Mouse (Mus musculus) c-Kit-positive CD71-positive TER-119-positive erythroid progenitor cells, embryonic 14.5 days (primary cell): ENCODE data around the gene Zbp1.

Experiments
- DNase-seq: peaks from one replicate; pipeline ENCODE4 v3.0.0-alpha.2; 2013; ENCODE audit warnings: low spot score

The Zbp1 gene

DNA sequence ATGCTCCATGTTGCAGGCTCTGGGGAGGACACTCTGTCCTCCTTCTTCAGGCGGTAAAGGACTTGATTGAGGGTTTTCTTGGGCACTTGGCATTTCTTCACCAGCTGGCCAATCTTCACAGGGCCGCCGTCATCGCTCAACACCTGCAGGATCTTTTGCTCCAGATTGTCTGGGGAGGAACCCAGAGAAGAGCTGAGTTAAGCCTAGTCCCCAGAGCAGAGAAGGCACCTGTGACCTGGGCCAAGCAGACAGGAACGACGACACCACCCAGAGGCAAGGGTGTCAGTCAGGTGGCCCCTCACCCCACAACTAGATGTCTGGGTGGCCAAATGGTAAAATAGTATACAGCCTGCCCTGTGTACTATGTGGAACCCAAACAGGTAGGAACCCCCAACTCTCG lies 1.9 kb downstream of the Zbp1 start:
- DNase-seq = no peak

DNA sequence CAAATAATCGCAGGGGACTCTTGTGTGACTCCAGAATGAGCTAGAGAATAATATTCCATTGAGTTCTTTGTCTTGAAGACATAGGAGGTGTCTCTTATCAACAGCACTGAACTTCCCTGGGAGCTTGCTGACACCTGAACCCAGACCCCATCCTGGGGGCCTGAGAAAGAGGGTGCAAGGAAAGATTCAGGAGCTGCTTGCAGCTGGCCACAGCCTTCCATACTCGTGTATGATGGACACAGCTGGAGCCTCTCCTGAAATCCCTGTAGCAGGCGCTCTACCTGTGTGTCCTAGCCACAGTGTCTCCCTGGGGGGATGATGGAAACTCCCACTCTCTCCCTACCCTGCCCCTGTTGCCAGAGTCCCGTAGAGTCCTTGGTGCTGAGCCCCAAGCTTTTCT lies 6.5 kb downstream of the Zbp1 start:
- no peak for DNase-seq

DNA sequence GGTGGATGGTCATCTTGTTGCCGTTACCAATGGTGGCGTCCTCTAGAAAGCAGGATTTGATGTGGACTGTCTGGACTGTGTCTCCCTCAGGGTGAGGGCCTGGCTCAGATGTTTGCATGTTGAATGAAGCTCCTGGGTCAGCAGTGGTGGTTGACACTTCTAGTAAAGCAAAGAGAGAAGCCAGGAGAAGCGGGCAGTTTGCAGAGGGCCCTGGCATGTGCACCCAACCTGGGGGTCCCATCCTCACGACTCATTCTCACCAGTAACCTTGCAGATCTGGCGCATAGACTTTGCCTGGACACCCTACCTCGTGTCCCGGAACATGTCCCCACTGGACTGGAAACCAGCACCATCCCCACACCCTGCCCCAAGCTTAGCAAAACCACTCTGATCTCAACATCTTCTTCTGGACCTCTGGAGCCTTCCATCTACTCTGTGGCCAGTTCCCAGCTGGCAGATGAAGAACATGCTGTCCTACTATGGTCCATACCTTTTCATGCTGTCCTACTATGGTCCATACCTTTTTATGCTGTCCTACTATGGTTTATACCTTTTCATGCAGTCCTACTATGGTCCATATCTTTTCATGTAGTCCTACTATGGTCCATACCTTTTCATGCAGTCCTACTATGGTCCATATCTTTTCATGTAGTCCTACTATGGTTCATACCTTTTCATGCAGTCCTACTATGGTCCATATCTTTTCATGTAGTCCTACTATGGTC lies 9.5 kb downstream of the Zbp1 start:
- no peak for DNase-seq

DNA sequence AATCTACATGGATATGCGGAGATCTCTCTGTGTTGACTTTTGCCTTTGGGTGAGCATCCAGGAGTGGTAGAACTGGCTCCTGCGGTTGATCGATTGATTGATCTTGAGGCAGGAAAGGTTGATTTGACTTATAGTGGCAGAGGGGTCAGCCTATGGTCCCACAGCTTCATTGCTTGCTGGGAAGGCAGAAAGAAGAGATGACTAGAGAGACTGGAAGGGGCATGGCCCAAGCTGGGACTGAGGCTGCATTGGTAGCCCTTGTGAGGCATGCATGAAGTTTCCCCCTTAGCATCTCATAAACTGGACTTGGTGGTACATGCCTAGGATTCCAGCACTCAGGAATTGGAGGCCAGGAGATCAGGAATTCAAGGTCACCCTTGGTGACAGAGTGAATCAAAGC lies 11.7 kb downstream of the Zbp1 start:
- no peak for DNase-seq

DNA sequence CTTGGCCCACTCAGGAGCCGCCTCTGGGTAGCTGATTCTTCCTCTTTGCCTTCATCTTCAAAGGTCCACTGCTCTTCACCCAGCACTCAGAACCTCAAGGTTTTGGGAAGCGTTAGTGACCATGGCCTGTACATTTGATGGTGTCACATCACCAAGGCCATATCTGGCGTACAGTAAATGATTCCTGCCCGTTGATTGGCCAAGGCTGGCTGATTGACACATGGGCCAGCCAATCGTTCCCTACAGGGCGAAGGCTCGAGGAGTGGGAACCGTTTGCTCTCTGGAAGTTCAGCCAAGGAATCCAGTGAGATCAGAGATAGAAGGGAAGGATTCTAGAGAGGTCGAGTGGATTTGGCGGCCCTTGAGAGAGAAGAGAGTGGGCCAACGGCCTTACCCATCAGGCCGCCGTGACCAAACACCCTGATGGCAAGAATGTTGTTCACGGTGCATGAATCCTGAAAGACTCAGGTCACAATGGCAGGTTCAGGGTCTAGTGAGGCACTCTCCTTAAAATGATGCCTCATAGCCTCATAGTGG lies 13.1 kb downstream of the Zbp1 start:
- DNase-seq = no peak

DNA sequence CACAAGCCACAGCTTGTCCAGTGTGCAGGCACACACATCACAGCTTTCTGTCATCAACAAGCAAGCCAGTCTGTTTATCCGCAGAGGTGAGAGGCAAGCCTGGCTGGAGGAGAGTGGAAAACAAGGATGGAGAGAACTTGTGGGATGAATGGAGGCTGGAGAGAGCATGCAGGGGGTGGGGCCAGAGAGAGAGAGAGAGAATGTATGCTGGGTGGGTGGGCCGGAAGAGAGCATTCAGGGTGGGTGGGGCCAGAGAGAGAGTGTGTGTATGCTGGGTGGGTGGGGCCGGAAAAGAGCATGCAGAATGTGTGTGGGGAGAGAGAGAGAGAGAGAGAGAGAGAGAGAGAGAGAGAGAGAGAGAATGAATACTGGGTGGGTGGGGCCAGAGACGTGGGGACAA lies 14.1 kb downstream of the Zbp1 start:
- DNase-seq = no peak

DNA sequence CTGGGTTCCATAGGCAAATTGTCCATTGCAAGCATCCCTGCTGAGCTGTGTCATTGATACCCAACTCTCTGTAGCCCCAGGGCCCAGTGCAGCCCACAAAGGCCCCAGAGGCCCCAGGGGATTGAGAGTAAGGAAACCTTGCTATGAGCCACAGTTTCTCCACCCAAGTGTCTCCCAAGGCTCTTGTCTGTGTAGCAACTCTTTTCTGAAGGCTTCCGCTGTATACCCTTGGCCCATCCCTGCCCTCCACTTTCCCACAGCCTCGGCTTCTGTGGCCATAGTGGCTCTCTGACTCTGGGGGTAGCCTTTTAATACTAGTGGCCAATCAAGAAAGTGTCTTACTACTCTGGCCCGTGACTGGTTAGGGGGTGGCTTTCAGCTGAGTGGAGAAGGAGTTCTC lies 15.0 kb downstream of the Zbp1 start:
- no peak for DNase-seq

DNA sequence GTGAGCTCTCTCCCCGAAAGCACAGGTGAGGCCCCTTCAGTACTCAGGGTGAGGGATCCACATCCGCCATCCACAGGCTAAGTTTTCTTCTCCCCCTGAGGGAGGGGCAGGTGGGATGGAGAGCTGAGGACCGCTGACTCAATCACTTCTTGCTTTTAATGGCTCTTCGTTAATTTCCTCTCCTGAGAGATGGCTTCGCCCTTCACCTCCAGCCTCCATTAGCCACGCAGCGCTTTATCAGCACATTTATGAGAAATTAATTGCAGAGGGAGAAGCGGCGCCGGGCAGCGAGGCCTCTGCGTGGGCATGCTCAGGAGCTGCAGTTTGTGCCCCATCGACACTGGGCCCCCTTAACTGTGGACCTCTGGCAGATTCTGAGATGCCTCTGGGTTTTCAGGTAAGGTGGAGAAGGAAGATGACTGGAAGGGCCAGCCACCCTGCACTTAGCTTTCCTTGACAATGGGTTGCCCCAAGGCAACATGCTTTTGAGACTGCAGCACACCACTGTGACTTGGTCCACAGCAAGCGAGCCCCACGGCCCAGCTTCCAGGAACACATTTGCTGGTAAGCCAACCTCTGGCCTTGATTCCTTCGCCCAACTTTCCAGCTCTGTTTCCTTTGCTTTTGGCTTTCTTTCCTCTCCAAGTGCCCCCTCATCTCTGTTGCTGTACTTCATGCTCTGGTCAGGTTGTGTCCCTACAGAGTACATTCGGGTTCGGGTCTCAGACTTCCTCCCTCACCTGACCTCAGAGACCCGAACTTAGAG lies 15.6 kb downstream of the Zbp1 start:
- DNase-seq = no peak

DNA sequence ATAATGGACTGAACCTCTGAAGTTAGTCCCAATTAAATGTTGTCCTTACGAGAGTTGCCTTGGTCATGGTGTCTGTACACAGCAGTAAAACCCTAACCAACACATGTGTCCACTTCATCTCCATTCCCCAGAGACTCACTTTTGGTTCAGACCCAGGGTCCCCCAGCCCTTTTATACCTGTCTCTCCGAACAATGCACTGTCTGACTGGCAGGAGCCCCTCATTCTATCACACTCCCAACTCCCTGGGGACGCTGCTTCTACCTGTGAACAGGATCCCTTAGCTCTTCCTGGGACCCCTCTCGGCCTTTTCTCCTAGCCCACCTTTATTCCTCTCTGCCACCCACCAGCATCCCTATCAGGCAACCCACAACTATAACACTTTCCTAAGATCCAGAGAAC lies 23.9 kb downstream of the Zbp1 start:
- DNase-seq = no peak

DNA sequence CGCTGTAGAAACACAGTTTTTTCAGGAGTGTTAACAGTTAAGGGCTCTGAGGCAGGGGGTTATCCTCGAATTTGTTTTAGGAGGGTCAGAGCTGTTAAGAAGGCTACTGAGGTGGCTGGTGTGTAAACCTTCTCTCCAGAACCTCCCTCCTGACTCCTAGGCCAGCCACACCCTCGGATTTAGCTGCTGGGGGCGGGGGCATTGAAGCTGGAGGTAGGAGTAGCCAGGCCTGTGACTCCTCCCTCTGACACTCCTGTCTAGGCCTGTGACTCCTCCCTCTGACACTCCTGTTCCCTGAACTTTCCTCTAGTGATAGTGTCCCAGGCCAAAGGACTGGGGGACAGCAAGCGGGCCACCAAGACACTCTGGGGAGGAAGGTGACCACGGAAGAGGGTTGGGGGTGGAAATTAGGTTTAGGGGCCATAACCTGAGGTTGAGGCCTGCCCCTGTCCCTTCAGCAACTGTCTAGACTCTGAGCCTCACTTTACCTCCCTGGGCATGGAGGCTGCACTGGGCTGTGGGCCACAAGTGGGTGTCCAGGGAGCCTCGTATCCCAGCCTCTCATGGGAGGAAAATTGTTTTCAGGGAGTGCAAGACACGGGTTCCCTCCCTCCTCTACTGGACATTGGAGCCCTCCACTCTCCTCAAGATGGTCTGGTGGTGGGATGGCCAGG lies 31.4 kb downstream of the Zbp1 start:
- no peak for DNase-seq

DNA sequence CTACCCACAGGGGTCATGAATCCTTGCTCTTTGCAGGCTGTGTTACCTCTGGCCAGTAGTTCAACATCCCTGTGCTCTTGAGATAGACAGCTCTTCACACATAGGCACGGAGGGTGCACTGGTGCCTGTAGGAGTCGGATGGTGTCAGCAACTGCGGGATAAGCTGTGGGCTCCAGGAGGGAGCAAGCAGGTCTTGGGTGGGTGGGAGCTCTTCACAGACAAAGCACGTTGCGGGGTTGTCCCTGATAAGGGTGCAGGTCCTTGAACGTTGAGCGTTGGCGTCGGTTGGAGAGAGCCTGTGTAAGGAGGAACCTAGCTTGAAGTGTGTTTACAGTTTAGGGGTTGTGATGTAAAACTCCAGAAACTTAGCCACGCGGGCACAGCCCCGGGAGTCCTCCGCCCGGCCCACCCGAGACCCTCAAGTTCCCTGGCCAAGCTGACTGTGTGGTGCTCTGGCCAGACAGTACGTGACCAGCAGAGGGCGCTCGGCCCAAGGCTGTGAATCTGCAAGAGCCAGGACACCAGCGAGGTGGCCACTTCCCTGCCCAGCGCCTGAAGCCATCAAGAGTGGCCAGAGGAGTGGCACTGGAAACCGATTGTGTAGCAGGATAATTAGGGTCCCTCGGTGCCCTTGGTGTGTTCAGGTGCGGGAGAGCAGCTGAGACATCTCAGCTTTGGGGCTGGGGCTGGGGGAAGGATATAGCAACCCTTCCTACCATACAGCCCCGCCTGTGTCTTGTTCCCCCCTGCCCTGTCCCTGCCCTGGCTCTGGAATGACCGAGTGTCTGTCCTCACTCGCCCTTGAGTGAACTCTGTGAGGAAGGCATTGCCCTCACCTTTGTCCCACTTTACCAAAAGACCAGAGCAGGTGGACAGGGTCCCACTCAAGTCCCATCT lies 32.4 kb downstream of the Zbp1 start:
- DNase-seq = peak; percentile 38

DNA sequence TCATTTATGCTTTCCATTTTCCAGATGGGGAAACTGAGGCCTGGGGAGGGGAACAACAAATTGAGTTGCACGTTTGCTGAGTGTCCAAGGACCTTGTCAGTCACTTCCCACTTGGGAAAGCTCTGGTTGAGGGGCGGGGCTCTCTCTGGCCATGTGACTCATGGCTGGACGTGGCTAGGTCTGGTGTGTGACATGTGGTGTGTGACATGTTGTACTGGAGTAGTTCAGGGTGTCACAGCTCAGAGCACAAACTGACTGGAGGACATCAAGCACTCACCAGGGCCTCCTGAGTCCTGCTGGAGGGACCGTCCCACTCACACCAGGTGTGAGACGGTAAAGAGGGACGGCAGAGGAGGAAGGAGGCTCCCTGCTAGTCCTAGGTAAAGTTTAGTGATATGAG lies 33.4 kb downstream of the Zbp1 start:
- no peak for DNase-seq

DNA sequence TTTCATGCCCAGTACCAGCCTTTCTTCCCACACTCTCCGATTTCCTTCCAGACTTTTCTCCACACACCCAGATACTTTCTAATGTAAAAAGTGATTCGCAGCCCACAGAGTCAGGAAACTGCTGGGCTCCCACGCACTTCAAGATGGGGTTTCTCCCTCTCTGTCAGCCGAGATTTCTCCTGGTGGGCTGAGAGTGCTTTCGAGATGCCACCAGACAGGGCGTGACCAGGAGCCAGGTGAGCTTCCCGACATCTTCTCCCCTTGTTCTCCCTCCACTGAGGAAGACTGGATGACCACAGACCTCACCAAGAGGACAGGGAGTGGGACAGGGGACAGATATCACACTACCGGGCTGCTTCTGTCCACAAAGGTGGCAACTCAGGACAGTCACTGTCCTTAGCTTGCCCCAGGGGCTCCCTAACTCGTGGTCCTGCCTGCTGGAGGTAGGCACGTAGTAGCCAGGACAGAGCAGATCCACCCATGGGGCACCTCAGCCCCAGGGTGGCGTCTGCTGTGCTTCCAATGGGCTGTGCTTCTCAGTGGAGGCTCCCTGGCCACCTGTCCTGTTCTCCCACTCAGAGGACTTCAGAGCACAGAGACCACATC lies 34.1 kb downstream of the Zbp1 start:
- DNase-seq = no peak

DNA sequence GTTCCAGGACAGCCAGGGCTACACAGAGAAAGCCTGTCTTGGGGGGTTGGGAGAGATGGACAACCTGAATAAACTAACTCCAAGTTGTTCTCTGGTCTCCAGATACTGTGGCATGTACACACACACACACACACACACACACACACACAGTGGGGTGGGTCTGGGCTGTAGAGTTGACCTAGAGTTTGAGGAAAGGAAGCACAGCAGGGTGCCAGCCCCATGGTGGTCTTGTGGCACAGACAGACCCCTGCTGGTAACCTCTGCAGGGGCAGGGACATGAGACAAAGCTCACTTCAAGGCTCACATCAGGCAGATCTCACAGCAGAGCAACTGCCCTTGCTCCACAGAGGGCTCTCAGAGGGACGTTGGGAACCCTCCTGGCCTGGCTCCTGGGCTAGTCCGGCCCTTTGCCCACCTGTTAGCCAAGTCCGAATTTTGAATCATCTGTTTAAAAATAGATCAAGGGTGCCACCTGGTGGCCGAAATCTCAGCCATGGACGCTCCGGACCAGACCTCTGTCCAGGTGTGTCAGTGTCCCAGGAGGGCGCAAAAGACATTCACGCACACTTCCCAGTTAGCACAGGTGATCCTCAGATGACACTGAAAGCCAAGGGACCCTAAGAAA lies 34.8 kb downstream of the Zbp1 start:
- DNase-seq = no peak

DNA sequence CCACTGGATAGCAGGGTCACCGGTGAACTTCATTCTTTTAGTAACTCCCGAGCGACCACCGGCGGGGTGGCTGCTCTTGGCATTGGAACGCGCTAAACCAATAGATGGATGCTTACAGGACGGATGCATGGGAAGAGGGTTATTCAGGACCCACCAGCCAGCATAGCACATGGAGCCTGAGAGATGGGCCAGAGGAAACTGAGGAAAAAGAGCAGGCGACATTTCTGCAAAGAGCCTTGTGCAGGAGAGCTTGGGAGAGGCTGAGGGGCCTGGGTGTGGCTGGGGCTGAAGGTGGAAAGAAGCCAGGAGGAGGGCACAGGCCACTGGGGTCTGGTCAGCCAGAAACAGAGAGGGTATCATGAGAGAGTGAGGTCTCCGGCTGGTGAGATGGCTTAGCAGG lies 35.4 kb downstream of the Zbp1 start:
- no peak for DNase-seq

DNA sequence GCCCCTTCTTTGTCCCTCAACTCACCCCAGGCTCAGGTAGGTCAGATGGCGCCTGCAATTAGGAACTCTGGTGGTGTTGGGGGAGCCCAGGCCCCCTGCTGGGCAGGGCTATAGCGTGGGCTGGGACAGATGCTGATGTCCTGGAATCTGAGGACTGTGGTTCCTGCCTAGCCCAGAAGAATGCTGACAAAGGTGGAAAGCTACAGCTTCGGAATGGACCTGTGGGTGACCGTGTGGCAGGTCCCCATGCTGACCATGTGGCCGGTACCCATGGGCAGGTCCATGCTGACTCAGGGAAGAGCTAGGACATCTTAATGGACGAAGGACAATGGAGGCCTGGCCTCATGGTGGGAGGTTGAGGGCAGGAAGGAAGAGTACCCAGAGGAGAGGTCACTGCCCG lies 35.9 kb downstream of the Zbp1 start:
- no peak for DNase-seq

DNA sequence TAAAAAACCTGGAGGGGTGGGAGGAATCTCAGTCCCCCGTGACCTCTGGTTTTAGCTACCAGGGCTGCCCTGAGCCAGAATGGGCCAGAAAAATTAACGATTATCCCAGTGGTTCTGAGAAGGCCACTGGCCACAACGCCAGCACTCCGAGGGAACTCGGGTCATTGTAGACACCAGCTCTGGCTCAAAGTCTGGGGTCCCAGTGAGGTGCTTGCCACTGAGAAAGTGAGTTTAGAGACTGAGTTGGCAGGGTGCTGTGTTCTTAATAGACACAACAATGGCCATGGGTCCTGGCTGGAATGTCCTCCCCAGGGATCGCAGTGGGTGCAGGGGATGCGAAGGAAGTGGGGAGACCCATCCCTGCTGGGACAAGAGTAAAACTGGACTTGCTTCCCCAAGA lies 36.8 kb downstream of the Zbp1 start:
- no peak for DNase-seq

DNA sequence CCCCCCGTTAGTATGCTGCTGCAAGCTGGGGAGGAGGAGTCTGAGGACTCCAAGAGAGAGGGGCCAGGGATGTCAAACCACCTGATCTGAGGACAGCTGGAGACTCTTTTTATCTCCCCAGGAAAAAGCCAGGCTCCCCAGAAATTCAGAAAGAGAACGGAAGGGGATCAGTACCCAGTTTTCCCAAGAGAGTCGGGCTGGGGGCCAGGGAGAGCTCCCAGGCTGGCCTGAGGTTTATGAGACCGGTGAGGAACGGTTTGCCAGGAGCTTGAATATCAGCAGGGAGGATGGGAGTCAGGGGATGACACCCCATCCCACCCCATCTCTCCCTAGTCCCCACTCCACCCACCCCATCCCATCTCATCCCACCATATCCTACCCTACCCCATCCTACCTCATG lies 37.2 kb downstream of the Zbp1 start:
- no peak for DNase-seq

DNA sequence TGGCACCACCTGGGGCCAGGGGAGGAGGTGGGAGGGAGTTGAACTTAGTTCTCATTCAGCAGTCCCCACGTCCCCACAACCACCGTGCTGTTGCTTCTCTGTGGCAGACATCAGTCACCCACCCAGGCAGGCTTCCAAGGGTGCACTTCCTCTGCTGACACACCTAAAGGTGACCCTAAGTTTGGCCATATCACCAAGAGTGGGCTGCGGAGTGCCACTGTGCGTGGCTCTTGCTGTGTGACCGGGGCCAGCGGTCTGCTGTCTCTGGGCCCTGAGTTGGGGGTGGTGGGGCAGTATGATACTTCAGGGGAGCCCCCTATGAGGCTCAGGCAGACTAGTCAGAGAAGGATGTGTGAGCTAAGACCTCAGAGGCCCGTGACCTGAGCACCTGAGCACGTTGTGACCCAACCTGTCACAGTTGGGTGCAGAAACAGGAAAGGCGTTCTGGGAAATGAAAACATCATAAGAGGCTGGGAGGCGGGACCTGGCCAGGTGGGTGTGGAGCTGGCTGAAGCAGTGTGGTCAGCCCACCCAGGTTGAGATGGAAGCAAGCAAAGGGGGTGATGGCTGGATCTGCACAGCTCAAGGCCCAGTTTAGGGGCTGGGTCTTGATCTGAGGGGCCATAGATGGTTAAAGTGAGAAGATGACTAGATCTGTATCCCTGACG lies 37.9 kb downstream of the Zbp1 start:
- DNase-seq = no peak

DNA sequence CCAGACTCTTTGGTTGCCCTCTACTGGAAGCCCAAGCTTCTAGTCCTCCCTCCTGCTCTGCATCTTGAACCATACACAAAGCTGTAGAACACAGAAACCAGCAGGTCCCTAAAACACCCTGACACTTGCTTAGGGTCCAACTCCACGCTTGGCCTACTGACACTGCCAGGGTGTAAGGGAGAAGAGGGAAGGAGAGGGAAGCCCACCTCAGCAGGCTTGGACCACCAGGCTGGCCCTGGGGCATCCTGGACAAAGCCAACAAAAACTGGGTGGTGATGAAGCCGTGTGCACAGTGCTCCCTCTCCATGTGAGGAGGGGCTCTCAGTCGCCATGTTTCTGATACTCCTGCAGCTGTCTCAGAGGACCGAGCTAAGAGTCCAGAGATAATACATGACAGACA lies 38.7 kb downstream of the Zbp1 start:
- no peak for DNase-seq

DNA sequence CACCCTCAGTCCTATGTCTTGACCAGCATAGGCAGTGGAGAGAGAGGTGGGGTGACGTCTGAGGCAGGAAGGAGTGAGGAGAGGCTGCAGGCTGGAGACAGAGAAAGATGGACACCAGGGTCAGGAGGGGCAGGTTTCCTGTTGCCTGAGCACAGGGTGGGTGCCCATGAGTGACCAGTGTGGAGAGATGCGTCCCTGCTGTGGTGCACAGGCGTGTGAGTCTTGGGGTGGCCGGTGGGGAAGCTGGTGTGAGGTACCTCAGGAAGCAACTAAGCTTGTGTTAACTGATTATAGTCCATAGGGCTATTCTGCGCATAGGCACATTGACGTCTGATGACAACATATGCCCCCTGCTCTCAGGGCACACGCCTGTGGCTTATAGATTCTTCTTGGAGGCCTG lies 39.7 kb downstream of the Zbp1 start:
- DNase-seq = no peak
